ENCODE assay signal across 15 mouse cellular contexts in genomic region chr2:65119667-65120066, GRCm38 (mm10).
DNase-seq lines count a peak whose midpoint lies in the region; ATAC-seq and TF ChIP-seq lines count a peak whose summit lies in the region.
"Had no signal": no experiment of that assay in that cellular context is flagged by ENCODE, and none has a peak within 500 bp of the region (broad histone marks: within the 10 kb centered on the region; RNA-seq: fewer than 3 reads in every experiment).

No protein-coding gene starts in this region.

- 31% methylated on average over 8 of the region's 8 CpGs for WGBS in lung, embryonic 14.5 days
- 45% methylated on average over 8 of the region's 8 CpGs for WGBS in embryonic facial prominence, embryonic 14.5 days

- no peak overlapping the region for H3K4me2 ChIP-seq in lung, embryonic 14.5 days
- H3K4me2 ChIP-seq in embryonic facial prominence, embryonic 14.5 days (ENCODE audit: low read depth, low read length) = no peak overlapping the region
- H3K4me2 ChIP-seq: limb, embryonic 15.5 days; midbrain, embryonic 13.5 days had no signal

- peak overlapping the region; percentile 36; the same call in 1 of the 2 replicates for H3K27ac ChIP-seq in lung, embryonic 14.5 days (ENCODE audit: low read depth)
- no peak overlapping the region for H3K27ac ChIP-seq in embryonic facial prominence, embryonic 14.5 days (replicated peaks; ENCODE audit: low read depth, low read length)
- no peak overlapping the region for H3K27ac ChIP-seq in gastrocnemius, adult 2 months
- H3K27ac ChIP-seq: limb, embryonic 15.5 days; midbrain, embryonic 13.5 days had no signal

- intact Hi-C loops in gastrocnemius, adult 2 months (cut with DNase I) = loop anchor here (2.0 kb wide), 2 partner anchors 97 to 153 kb away; no protein-coding TSS in a partner anchor

- no peak overlapping the region for H3K9ac ChIP-seq in lung, embryonic 14.5 days
- H3K9ac ChIP-seq in embryonic facial prominence, embryonic 14.5 days (ENCODE audit: low read depth, low read length) = no peak overlapping the region
- H3K9ac ChIP-seq: limb, embryonic 15.5 days; midbrain, embryonic 13.5 days had no signal

- H3K4me1 ChIP-seq in lung, embryonic 14.5 days (ENCODE audit: insufficient read depth) = peaks cover 7% of the 10 kb centered on the region; the same call in 1 of the 2 replicates
- peaks cover 11% of the 10 kb centered on the region for H3K4me1 ChIP-seq in embryonic facial prominence, embryonic 14.5 days (ENCODE audit: control insufficient read depth, insufficient read depth, low read length)
- H3K4me1 ChIP-seq: midbrain, embryonic 13.5 days had no signal

- no peaks in the 10 kb centered on the region for H3K27me3 ChIP-seq in lung, embryonic 14.5 days (ENCODE audit: insufficient read depth, low read length)
- no peaks in the 10 kb centered on the region for H3K27me3 ChIP-seq in embryonic facial prominence, embryonic 14.5 days (replicated peaks; ENCODE audit: control insufficient read depth, insufficient read depth, low read length)
- H3K27me3 ChIP-seq: limb, embryonic 15.5 days; midbrain, embryonic 13.5 days had no signal

- peak; percentile 12 for DNase-seq in embryo, embryonic 10 days (ENCODE audit: low spot score)
- no peak for DNase-seq in embryo, embryonic 9.5 days (ENCODE audit: extremely low spot score)
- DNase-seq in lung, embryonic 14.5 days = peak; percentile 78
- no peak for DNase-seq in lung, postnatal 4 days
- DNase-seq in embryonic facial prominence, embryonic 14.5 days (ENCODE audit: low spot score) = peak; percentile 85
- peak; percentile 47 for DNase-seq in mesoderm, embryonic 11.5 days (ENCODE audit: low read depth, low spot score)
- no peak for DNase-seq in gastrocnemius, adult 2 months
- no peak for DNase-seq in layer of hippocampus, adult 18-20 months (ENCODE audit: low spot score in 2 of 2)
- DNase-seq: adrenal gland, postnatal 14 days; cerebellum, postnatal 25 days; heart, postnatal 4 days; kidney, postnatal 14 days; lung, adult 2 months had no signal

- no peak for TF ChIP-seq CTCF in lung, embryonic 14.5 days (IDR thresholded peaks at IDR 0.05; ENCODE audit: low read depth)
- no peak for TF ChIP-seq CTCF in gastrocnemius, adult 2 months (IDR thresholded peaks at IDR 0.05)

- H3K4me3 ChIP-seq in lung, embryonic 14.5 days (ENCODE audit: low read depth, low read length) = no peak overlapping the region
- H3K4me3 ChIP-seq in embryonic facial prominence, embryonic 14.5 days (ENCODE audit: low read depth, low read length) = no peak overlapping the region
- H3K4me3 ChIP-seq in gastrocnemius, adult 2 months = no peak overlapping the region
- H3K4me3 ChIP-seq: limb, embryonic 15.5 days; midbrain, embryonic 13.5 days had no signal

- H3K36me3 ChIP-seq in lung, embryonic 14.5 days (ENCODE audit: insufficient read depth) = no peaks in the 10 kb centered on the region
- no peaks in the 10 kb centered on the region for H3K36me3 ChIP-seq in embryonic facial prominence, embryonic 14.5 days (ENCODE audit: control insufficient read depth, insufficient read depth, low read length)
- H3K36me3 ChIP-seq: limb, embryonic 15.5 days; midbrain, embryonic 13.5 days had no signal

- H3K9me3 ChIP-seq in lung, embryonic 14.5 days (ENCODE audit: low read depth, low read length) = no peaks in the 10 kb centered on the region
- no peaks in the 10 kb centered on the region for H3K9me3 ChIP-seq in embryonic facial prominence, embryonic 14.5 days (ENCODE audit: control insufficient read depth, low read length)
- H3K9me3 ChIP-seq: limb, embryonic 15.5 days; midbrain, embryonic 13.5 days had no signal

- ATAC-seq in lung, embryonic 14.5 days (ENCODE audit: insufficient read depth) = peak; percentile 69; the same call in 1 of the 2 replicates
- peak; percentile 68; the same call in 1 of the 2 replicates for ATAC-seq in embryonic facial prominence, embryonic 14.5 days (ENCODE audit: low read depth)
- ATAC-seq: midbrain, embryonic 13.5 days had no signal

Comparison
In these comparisons a context has a peak if more than half of its experiments do, and no peak if none do; other contexts are left out.
1. DNase-seq: peak in embryo, embryonic 10 days (single experiment), lung, embryonic 14.5 days (single experiment), embryonic facial prominence, embryonic 14.5 days (single experiment) and mesoderm, embryonic 11.5 days (single experiment); none in embryo, embryonic 9.5 days (single experiment), lung, postnatal 4 days (0 of 2), gastrocnemius, adult 2 months (single experiment) and layer of hippocampus, adult 18-20 months (0 of 2).